Mouse (Mus musculus): Measurements from ENCODE around the gene Skint7. TPM values are rescaled to one million over a fixed set of nuclear protein-coding genes. Genes with fewer than 3 reads are reported as not detected.
"Not testable (repeated sequence)": the region's sequence is repeated elsewhere in the genome, so short reads cannot be mapped to it uniquely, and the experiment has no call there.

Skint7 gene
- polyA plus RNA-seq (2017; shearing (Covaris generic)), result not detected

DNA sequence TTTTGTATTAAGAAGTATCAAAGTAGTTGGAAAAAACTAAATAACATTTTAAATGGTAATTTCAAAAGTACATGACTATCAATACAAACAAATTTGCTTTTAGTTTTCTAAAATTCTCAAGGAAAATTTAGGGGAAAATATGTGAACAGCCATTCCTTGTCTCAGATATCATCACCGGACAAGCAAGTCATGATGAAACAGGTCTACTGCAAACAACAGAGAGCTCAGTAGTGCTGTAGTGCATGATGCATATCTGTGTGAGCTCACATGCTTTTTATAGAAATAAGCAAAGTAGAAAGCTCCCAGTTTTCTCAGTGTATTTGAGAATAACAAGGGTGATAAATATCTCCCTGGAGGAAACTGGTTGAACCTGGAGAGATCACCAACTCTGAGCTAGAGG is at the start of gene Skint7:
Gene Skint7 (plus strand): TSS at position 301 of the 400 bp plus-strand sequence.
- ATAC-seq, result no peak

DNA sequence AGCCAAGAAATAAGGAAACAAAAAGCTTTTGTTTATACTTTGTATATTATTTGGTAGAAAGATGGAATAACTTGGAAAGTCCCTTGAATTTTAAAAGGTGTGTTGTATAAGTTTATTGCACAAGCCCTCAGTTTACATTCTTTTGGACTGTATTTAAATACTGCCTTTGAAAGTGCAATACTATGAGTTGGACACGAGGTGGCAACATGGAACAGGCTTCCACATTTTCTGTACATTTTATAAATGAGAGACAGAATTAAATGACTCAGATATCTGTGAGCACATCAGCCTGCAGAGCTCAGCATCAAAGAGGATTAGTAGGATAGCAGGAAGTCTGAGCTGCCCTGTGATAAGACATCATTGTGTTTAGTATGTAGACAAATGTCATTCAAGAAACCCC is 11.4 kb upstream of the Skint7 start:
- ATAC-seq, result no peak

DNA sequence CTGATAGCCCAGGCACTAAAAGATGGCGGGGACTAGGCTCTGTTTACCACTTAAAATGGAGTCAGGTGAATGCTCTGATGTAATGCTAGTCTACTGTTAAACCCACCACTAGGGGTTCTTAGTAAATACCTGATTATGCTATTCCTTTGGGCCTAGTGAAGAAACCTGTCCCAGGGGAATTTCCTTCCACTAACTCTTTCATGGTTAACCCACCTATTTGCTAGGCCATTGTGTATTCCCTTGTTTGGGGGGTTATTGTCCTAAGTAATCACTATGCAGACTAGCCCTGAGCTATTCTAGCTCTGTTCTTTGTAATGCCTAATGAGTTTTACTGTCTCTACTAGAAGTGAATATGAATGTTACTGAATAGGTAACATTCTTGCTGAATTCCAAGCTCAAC is 9.5 kb upstream of the Skint7 start:
- ATAC-seq, result not testable (repeated sequence)

DNA sequence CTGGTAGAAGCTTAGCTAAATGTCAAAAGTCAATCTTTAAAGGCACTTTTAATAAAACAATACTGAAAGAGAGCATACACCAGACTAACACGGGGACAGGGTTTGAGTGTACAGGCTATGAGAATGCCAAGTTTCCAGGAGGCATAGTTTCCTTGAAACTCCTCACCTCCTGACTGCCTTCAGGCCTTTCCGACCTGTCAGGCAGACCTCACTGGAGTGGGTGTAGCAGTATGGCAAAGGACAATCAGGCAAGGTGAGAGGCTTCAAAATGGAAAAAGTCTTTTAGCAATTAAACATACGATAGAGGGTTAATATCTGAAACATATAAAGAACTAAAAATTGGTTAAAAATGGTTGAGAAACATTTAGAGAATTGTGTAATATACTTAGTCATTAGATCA is 9.1 kb upstream of the Skint7 start:
- ATAC-seq, result no peak

DNA sequence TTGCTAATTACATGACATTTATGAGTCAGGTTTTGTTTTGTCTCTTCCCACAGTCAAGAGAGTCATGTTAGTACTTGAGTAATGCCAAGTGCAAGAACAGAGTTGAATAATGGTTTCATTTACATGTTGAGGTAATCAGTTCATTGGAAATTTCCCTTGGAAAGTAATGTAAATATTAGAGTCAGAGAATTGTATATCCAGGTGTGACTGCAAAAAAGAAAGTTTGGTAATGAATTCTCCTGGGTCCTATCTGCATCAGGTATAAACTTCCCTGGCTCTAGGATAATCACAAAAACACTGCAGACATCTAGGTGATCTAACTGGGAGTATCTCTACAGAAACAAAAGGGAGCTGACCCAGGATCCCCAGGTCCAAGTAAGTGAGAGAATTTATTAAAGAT is 33.2 kb downstream of the Skint7 start, which contains the start of gene Skint1:
Gene Skint1 (plus strand): TSS at position 301 of the 400 bp plus-strand sequence.
- no peak for ATAC-seq

Other genes starting within 250 kb of the Skint7 start
- gene Slc5a9, start 70.0 kb upstream of the Skint7 start, polyA plus RNA-seq (2017; shearing (Covaris generic)), result not detected
- not detected for gene Skint8, start 53.5 kb upstream of the Skint7 start, polyA plus RNA-seq (2017; shearing (Covaris generic))
- not detected for gene Skint1, start 33.3 kb downstream of the Skint7 start, polyA plus RNA-seq (2017; shearing (Covaris generic))
- not detected for gene Skint4, start 99.1 kb downstream of the Skint7 start, polyA plus RNA-seq (2017; shearing (Covaris generic))

Measured in activated CD4-positive, CD25-positive, alpha-beta regulatory T cell, adult 4 months (primary cell).